Mouse (Mus musculus) gastrocnemius, postnatal 36 days (tissue): Measurements from ENCODE around the gene Epha1. TPM values are rescaled to one million over a fixed set of nuclear protein-coding genes. Genes with fewer than 3 reads are reported as not detected.
A peak's percentile ranks its signal among the peaks of the same experiment; 100 is the strongest.

Experiments
- DNase-seq, 2 experiments: peaks; one replicate each; pipeline ENCODE4 v3.0.0; 2022
- intact Hi-C: fragments of 180-260 bp; cut with DNase I; formaldehyde crosslinking; loops from one replicate; pipeline ENCODE4 v1.15.1; 2025
- total RNA-seq, 2 experiments: library from RNA; stranded (reverse); gene quantifications; 2 replicates each; pipeline ENCODE4 v1.2.3; 2021

Gene Epha1
- total RNA-seq, 2 experiments from 2014 or later, result 0.10 TPM; not detected in 1

GRCm38 (mm10) chr6:42330216-42330615 is 42.9 kb downstream of the Epha1 start:
- intact Hi-C loops, result no loop called here

GRCm38 (mm10) chr6:42328757-42329156 is 44.3 kb downstream of the Epha1 start:
- intact Hi-C loops, result loop anchor here (5.0 kb wide), 1 partner anchor 101 kb away; no protein-coding TSS in a partner anchor
- DNase-seq, result no peak

More at GRCm38 (mm10) chr6:42330216-42330615, 42.9 kb downstream of the Epha1 start:
- no peak for DNase-seq

DNA sequence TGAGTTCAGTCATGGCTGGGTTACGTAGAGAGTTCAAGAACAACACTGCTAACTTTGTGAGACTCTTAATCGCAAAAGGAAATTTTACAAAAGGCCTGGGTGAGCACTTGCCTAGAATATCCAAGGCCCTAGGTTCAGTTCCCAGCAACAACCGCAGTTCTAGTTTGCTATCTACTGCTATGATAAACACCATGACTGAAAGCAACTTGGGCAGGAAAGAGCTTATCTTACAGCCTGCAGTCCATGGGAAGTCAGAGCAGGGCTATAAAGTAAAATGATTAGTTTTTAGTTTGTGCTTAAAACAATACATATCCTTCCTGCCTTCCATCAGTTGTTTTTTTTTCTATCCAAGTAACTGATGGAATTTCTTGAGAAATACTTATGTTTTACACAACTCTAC is 46.6 kb downstream of the Epha1 start:
- no peak for DNase-seq
- intact Hi-C loops, result loop anchor here (5.0 kb wide), 1 partner anchor 99 kb away; no protein-coding TSS in a partner anchor

- intact Hi-C loops, result loop anchor here (5.0 kb wide), 1 partner anchor 98 kb away; no protein-coding TSS in a partner anchor
- peak; percentile 69 to 80 for DNase-seq
Observed at GRCm38 (mm10) chr6:42325268-42325609, 47.8 kb downstream of the Epha1 start.

DNA sequence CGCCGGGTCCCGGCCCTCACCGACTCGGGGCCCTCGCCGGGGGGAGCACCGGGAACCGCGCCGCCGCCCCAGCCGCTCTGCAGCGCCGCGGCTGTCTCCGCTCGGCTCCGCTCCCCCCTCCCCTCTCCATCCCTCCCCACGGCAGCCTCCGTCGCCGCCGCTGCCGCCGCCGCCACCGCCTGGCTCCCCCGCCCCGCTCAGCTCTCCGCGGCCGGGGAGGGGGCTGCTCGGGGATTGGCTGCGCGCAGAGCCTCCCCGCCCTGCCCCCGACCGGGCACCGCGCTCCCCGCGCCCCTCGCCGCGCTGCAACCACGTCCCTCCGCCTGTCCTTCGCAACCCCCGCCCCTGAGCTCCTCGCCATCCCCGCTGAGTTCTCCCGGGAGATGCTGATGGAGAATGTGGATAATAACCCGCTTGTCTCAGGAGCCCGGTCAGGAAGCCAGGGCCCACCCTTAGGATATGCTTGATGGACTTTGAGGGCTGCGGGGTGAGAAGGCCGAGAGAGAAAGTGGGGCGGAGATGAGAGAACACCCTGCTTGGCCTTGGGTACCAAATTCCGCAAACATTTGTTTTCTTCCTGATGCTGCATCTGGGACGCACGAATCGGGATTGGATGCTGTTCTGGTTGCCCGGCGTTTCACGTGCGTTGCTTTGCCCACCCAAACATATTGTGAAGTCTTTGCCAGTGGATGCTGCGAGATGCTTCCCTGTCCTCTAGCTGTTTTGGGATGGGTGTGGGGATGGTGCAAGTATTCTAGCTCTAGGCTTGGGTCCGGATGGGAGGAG is 48.4 kb downstream of the Epha1 start, which contains the start of gene Fam131b:
Gene Fam131b, minus strand, starts transcription at position 162 of the 786 bp plus-strand sequence.
- DNase-seq, result no peak
- intact Hi-C loops, result loop anchor here (5.0 kb wide), 1 partner anchor 97 kb away; no protein-coding TSS in a partner anchor

DNA sequence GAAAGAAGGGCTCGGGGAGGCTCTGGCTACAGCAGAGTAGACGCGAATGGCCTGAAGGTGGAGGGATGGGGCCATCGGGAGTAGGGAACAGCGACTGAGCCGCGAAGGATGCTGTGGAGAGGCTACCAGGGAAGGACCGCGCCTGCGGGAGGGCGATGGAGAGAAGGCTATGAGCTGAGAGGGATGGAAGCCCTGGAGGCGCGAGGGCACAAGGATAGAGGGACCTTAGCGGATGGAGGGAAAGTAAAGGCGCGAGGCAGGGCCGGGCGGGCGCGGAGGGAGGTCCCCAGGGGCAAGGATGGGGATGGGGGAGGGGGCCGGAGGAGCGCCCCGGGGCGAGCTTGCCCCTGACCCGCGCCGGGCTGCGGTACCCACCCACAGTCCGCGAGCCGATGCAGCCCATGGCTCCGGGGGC is 49.0 kb downstream of the Epha1 start:
- DNase-seq, result no peak
- intact Hi-C loops, result no loop called here

DNA sequence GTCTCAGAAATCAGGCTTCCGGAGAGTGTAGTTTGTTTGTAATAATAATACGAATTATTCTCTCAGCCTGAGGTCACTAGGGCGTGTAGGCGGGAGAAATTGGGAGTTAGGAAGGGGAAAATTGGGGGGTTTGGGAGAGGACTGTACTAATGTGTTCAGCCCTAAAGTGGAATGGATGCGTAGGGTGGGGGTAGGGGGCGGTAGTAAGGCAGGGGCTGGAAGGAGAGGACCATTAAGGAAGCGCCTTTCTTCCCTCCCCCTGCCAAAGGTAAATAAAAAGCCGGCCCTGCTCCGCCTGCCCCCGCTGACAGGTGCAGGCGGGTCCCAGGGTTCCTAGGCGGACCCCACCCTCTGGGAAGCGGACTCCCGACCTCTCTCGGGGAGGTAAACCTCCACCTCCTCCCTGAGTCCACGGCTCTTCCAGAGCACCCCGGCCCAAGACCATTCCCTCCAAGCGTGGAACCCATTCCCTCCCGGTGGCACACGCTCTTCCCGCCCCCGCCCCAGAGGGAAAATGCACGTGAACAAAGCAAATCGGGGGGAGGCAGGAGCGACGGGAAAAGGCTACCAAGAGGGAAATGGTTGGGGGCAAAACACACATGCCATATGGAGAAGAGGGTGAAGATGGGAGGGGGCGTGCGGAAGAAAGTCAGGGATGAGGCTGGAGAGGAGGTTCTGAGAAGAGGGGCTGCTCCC is 49.5 kb downstream of the Epha1 start:
- intact Hi-C loops, result no loop called here
- DNase-seq, result no peak

- intact Hi-C loops, result no loop called here
- no peak for DNase-seq
Observed at GRCm38 (mm10) chr6:42318293-42318692, 54.8 kb downstream of the Epha1 start.

- intact Hi-C loops, result no loop called here
- no peak for DNase-seq
Observed at GRCm38 (mm10) chr6:42310427-42311053, 62.5 kb downstream of the Epha1 start.

DNA sequence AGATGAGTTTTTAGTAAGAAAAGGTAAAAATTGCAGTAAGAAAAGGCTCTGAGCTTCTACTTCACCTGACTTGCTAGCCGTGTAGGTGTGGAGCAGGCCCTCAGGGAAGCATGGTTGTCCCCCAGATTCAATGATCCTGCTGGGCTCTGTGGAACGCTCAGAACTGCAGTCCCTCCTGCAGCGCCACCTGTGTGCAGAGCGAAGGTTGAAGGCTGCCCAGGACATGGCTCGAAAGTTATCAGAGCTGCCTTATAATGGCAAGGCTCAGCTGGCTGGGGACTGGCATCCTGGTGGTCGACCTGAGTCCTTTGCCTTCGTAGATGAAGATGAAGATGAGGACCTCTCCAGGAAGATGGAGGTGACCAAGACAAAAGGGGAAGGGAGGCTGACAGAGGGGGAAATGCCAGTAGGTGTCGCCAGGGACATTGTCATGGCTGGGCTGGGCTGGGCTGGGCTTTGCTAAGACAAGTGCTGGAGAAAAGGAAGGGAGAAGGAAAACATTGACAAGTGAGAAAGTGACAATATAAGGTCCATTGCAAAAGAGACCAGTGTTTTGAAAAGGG is 63.2 kb downstream of the Epha1 start:
- intact Hi-C loops, result no loop called here
- DNase-seq, result no peak

Other genes starting within 250 kb of the Epha1 start
- gene Tas2r139, start 232.3 kb downstream of the Epha1 start, total RNA-seq, result not detected
- not detected for gene Tas2r144, start 157.9 kb downstream of the Epha1 start, total RNA-seq
- 10 to 100 TPM; 23.8 to 44.0 TPM for gene Gstk1, start 127.3 kb downstream of the Epha1 start, total RNA-seq
- under 1 TPM in 1 of 2 experiments, not detected in 1; 0.30 TPM for gene Tmem139, start 111.3 kb downstream of the Epha1 start, total RNA-seq
- 1 to 10 TPM; 5.3 to 5.5 TPM for gene Casp2, start 108.3 kb downstream of the Epha1 start, total RNA-seq
- gene Clcn1, start 86.6 kb downstream of the Epha1 start, total RNA-seq, result 100 to 1,000 TPM; 134 to 146 TPM
- under 1 TPM; 0.25 to 0.26 TPM for gene Fam131b, start 48.6 kb downstream of the Epha1 start, total RNA-seq
- 10 to 100 TPM; 21.9 to 26.6 TPM for gene Zyx, start 23.6 kb downstream of the Epha1 start, total RNA-seq
- not detected for gene Tas2r143, start 27.0 kb upstream of the Epha1 start, total RNA-seq
- gene Tas2r135, start 32.2 kb upstream of the Epha1 start, total RNA-seq, result under 1 TPM in 1 of 2 experiments, not detected in 1; 0.23 TPM
- gene Tas2r126, start 61.3 kb upstream of the Epha1 start, total RNA-seq, result not detected
- gene Olfr458, start 91.9 kb upstream of the Epha1 start, total RNA-seq, result not detected
- gene Olfr457, start 103.1 kb upstream of the Epha1 start, total RNA-seq, result not detected
- gene Olfr456, start 113.9 kb upstream of the Epha1 start, total RNA-seq, result not detected
- gene Olfr455, start 174.3 kb upstream of the Epha1 start, total RNA-seq, result not detected
- gene Tcaf3, start 224.4 kb upstream of the Epha1 start, total RNA-seq, result not detected